Mouse (Mus musculus) gastrocnemius, postnatal 4 days (tissue): ENCODE measurements at regions not wholly inside any gene's neighbourhood (a gene's known extent, or its start where the extent isn't known, plus 50 kb on each side); places are given as distances from the start of the nearest gene placed in this dataset.

Source experiments
- DNase-seq, 2 experiments: peaks; one replicate each; pipeline ENCODE4 v3.0.0; 2021 to 2022; ENCODE audit warnings: low spot score in 2 of 2, mixed read lengths in 2 of 2

DNA sequence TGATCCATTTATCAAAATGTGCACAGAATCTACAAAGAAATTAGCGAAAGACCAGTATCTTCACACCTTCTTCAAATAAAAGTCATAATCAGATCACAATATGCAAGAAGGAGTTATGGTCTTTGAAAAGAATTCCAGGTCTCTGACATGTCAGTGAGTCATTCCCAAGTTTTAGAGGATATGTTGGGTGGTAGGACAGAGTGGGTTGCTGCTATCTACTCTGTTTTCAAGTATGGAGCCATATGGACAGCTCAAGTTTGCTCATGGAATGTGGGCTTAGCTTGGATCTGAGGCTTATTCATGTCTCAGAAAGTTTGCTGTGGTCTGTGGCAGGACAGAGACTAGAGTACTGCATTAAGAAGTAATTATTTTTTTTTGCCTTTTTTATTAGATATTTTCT, 657.0 kb downstream of the Inhba start:
- no peak for DNase-seq

DNA sequence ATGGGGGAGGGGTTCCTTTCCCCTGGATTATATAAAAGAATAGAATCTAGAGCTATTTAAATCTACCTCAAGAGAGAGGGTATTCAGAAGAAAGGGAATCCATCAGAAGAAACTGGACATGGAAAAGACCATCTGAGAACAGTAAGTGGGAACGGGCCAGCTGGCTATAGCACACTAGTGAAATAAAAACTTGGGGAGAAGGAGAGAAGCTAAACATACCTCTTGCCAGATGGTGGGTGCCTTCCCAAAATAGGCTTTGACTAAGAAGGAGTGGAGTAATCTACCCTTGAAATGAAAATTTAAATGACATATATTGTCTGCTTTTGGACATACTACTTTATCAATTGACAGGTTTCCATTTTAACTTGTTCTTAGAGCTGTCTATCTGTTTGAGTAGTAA, 657.6 kb downstream of the Inhba start:
- no peak for DNase-seq

DNA sequence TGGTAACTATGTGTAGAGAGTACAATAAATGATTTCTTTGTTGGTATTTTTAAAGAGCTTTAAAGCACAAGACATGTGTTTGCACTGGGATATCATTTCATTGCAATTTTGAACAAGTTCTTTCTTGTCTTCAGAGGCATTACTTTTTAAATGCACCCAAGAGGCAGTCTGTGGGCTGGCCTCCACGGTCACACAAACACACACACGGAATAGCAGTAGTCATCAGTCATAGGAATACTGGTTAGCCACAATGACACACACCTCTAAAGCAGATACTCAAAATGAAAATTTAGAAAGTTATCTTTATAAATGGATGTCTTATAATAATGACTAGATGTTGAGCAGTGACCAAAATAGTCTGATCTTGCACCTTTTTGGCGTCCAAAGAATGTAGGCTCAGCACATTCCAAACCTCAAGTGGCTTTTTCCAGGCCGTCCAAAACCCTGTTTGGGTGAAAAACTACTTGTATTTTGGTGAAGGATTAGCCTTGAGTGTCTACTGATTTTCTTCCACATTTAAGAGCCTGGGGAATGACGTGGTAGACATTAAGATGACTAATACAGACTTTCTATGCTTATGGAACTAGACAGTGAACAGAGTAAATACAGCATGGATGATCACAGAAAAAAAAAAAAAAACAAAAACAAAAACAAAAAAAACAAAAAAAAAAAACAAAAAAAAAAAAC, 658.5 kb downstream of the Inhba start:
- no peak for DNase-seq

DNA sequence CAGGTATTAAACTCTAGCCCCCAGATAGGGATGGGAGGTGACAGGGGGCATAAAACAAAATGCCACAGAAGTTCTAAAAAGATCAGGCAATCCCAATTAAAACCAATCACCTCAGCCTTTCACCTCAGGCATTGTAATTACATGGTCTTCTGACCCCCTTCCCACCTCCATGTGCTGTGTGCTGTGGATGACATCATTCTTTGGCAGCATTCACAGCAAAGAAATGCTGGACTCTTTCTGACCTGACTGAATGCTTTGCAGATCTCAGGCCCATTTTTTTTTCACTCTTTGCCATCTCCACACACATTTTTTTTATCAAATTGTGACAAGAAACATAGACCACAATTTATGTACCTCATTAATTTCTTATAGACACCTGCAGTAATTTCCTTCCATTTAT, 659.1 kb downstream of the Inhba start:
- no peak for DNase-seq

DNA sequence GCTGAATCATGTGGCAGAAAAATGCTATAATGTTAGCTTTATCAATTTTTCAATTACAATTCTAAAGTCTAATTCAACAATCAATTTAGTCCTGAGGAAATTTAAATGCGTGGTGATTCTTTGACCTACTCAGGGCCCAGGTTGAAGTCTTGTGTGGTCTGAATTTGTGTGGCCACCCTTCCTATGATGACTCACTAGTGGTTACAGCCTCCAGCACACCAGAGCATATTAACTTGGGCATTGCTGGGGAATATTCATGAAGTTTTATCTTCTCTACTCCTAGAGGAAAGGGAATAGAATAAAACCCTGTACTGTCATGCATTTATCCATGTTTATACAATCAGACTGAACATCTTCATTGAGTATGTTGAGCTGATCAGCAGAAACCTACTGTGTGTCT, 665.2 kb downstream of the Inhba start:
- DNase-seq: no peak

DNA sequence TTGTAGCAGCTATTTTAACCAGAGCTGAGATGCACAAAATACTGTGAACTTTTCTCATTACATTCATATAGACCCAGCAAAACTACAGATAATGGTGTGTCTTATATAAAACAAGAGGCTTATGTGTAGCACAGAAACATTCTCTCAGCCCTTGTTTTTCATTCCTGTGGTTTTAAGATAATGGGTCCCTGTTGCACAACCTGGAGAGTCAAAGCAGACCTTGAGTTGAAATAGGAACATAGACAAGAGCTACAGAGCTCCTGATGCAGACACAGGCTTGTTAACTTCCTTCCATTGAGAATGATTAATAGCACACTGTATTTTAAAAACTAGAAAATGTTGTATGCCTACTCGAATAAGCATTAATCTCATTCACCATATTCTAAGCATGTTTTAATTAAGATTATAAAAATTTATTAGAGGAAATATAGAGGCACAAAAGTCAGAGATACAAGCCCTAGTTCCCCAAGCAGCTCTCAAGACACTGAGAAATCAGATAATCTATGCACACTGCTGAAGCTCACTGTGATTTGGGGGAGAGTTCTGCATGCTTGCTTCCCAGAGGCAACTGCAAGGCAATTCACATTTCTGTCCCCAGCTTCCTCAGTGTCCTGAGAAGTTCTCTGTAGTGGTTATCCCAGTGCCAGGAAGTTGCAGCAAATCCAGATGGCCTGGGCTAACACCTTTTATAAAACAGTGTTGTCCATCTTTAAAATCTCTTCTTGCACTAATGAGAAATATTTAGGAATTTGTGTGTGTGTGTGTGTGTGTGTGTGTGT, 666.8 kb downstream of the Inhba start:
- DNase-seq: no peak

DNA sequence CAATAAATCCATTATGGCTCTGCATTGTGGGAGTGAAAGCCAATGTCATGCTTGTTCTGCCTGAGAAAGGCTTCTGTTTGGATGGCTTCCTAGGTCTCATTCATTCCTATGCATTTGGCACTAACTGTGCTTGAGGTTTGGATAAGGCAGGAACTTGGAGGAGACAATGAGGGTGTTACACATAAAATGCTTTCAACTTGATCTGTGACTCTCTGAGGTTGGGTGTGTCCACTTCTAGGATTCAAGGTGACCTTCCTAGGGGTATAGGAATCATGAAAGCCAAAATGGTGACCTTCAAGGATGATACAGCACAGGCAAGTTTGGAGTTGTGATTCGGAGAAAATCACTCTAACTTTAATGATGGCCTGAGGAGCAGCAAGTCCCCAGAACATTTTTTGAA, 682.5 kb downstream of the Inhba start:
- DNase-seq: no peak

DNA sequence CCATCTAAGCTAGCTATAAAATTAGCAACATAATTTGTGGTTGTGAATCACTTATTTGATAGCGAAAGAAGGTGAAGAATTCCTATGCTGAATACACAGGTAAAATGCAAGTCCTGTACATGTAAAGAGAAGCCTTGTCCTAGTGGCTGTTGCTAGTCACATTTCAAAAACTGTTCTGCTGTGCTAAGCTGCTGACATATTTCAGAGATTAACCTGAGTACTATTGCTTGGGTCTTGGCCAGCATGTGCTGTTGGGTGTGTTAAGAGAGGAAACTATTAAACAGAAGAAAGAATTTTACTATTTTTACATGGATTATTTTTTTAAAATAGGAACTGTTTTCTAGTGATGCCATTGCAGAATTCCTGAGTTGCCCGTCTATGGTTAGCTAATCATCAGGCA, 689.3 kb downstream of the Inhba start:
- DNase-seq: no peak

DNA sequence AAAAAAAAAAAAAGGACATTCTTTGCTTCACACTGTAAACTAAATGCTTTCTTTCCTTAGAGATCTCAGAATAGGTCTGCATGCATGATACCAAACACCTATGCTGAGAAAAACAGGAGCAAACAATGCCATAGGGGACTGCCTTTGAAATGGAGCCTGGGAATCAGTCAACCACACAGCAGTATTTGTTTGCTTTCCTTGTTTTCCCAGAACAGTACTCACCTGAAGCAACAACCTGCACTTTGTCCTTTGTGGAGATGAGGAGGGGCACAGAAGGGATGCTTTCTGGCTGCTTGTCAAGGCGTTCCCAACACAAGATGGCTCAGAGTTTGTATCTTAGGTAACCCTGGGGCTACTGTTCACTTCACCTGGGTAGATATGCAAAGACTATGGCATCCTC, 690.5 kb downstream of the Inhba start:
- DNase-seq: no peak

DNA sequence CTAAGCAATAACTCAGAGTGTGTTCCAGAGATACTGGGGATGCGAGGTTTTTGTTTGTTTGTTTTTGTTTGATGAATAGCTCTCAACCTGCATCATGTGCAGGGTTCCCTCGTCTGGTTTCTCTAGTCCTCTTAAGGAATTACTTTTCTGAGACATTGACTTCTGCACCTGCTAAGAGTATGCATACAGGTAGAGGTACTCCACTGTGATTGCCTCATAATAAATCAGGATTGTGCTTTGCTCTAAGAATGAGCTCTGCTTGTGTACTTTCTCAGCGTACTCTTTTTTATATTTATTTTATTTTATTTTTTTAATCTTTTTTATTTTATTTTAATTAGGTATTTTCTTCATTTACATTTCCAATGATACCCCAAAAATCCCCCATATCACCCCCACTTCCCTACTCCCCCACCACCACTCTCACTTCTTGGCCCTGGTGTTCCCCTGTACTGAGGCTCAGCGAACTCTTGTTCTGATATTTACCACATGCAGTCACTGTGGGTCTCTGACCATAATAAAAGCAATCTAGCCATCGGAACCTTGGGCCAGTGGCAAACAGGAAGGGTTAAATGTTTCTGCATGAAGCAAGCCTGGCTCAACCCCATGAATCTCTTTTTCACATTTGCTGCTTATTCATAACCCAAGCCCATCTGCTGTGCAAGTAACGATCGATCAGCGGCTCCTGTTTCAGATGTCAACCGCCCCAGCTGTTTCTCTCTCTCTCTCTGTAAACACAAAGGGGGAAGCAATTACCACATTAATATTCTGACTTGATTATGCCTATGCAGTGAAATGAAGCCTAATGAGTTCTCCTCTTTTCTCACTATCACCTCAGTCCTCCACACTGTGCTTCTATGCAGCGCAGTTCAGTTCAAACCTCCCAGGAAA, 693.8 kb downstream of the Inhba start:
- DNase-seq: no peak

DNA sequence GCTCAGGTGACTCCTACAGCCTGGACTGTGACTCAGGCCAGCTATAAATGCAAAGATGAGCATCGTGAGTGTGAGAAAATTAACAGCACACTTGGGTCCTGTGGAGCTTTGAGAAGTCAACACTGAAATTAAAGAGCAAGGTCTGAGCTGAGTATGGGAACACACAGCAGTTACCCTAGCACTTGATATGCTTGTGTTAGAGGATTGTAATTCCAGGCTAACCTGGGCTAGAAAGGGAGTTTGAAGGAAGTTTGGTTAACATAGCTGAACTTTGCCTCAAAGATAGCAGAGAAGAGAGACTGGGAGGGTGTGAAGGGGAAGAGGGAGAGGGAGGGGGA, 694.4 kb downstream of the Inhba start:
- no peak for DNase-seq

DNA sequence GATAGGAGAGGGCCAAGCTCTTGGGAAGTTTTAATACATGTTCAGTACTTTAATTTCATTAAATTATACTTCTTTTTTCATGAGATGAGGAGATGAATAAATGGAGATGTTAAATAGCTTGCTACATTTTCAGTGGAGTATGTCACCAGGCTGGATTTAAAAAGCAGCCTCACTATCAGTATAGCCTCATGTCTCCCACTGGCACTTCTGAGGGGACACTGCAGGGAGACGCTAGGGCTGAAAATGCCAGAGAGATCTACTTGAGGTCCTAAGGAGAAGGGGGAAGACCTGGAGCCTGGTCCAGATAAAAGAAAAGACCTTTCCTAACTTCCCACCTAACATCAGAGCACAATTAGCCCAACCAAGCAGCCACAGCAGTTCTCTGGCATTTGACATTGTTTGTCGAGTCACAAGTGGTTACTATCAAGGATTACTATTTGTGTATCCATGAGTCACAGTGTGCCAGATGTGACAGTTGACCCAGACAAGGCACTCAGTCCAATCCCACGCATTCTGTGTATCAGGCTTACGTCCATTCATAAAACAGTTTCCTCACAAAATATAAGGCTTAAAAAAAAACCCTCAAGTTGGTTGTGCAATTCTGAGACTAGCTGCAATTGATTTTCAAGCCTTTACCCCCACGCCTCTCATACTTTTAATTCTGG, 703.8 kb downstream of the Inhba start:
- DNase-seq: no peak

DNA sequence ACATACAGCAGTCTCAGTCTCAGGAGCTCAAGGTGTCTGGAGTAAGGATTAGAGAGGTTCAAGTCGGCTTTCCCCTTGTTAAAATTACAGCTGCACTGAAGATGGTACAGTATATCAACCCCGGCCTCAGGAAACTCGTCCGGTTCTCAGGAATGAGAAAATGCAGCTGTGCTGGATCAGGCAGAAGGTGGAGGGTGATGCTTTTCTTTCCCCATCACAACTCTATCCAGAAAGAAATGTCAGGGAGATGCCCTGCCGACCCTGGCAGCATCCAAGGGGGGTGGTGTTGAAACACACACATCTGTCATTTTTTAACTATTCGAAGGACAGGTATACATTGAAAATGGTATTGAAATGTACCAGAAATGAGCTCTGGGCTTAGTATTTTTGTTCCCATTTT, 704.7 kb downstream of the Inhba start:
- DNase-seq: no peak

DNA sequence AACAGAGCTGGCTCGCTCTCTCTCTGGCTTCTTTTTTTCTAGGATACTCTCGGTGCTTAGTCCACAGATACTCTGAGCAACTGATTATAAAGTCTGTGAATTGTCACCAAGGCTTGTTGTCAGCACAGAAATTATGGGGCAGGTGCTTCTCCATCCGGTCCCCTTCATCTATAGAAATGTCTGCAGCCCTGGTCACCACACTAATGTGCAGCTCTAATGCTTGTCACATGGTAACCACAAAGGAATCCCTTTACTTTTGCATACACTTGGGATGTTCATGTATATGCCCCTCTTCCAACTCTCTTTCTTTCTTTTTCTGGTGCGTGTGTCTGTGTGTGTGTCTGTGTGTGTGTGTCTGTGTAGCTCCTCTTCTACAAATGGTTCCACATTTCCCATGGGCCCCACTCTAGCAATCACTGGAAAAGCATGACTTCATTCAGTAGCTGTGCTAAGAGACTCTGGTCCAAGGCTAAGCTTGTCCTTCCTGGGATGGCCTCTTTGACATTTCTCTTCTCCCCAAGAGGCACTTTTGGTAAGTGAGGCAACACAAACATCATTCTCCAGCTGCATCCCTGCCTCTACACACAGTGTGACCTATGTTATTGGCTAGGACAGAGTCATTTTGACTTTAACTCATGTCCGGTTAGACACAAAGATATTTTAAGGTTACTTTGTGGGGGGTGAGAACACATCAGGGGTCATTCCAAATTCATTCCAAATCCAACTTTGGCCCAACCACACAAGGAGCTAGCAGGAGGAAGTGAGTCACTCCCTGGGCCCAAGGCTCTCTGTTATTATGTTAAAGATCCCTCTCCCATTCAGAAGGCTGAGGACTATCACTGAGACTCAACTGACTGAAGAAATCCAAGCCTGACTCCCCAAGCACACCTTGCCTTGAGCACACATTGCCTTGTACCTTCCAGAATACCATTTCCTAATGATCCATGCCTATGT, 705.4 kb downstream of the Inhba start:
- DNase-seq: no peak

DNA sequence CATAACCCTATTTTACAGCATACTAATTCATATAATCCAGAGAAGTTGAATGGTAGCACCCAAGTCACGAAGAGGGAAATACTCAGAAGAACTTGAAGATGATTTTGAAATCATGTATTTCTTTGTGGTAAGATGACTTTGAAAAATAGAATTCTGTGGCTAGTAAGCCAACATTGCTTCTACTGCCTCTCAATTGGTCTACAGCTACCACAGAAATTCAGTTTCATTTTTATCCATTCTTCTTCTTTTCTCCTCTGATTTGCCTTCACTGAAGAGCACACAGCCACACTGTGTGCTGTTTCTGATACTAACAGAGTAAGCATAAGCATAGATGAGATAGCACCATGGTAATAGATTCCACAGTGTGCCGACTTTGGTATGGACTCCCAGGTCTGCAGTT, 708.4 kb downstream of the Inhba start:
- DNase-seq: no peak

DNA sequence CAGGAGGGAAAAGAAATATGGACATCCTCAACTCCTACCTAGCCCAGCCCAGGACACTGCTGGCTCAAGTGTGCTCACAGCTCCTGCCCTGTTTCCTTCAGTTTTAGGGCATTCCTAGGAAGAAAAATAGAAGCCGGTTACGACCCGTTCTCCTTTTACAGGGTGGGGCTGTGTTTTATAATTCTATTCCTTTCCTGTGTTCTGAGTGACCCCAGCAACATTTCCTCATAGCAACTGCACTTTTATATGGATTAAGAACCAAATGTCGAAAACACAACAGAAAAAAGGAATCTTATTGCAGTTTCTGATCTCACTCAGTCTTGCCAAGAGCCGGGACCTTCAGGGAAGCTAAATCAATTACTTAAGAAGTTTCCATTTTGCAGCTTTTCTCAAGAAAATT, 713.7 kb downstream of the Inhba start:
- DNase-seq: no peak

DNA sequence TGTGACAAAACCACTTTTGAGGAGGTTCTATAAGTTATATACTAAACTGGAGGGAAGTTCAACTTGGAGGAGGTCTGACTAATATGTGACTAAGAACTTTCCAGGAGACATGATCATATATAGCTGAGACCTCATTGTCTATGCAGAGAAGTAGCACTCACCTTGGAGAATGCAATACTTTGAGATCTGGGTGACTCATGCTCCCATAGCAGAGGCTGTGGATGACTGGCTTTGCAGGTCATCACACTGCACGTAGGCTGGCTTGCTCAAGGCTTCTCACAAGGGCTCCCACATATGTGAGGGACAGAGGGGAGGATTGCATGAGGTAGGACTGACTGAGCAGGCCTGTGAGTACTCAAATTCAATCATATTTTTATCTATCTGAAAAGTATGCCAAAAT, 726.7 kb downstream of the Inhba start:
- DNase-seq: no peak

DNA sequence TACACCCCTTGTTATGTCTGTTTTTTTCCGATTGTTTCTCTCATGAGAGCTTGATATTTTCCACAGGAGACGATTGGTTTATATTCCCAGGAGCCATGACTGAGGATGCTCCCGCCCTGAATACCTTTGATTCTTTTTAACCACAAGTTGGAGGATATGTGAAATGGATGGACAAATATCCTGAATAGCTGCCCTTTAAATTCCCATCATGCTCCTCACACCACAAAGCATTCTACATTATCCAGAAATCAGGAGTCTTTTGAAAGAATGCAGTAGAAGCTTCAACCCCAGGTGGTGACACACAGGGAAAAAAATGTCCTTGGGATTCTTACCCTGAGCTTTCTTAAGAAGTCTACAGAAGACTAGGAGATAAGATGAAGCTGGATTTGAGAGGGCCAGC, 727.9 kb downstream of the Inhba start:
- no peak for DNase-seq

DNA sequence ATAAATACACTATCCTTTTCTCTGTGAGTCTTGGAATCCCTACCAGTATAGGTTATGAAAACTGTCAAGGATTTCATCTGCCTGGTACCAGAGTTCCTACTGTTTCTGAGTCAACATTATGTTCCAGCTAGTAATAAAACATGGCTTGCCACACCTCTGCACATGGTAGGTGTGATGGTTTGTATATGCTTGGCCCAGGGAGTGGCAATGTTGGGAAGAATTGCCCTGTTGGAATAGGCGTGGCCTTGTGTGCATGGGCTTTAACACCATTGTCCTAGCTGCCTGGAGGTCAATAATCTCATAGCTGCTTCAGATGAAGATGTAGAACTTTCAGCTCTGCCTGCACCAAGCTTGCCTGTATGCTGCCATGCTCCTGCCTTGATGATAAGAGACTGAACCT, 732.6 kb downstream of the Inhba start:
- DNase-seq: no peak

DNA sequence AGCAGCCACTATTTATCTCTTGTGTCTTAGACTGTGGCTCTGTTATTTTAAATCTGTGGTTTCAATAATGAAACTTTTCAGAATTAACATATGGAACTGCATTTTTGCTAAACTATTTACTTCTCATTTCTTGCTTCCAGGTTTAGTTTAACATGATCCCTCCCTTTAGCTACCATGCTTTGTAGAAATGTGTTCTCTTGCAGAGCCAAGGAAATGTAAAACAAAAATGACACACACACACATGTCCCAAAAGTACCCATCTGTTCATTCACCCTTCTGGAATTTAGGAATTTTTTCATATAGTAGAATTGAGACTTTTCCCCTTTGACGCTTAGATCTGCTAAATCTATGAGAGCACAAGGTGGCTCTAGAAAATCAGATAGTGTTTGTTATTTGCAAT, 734.0 kb downstream of the Inhba start:
- no peak for DNase-seq

DNA sequence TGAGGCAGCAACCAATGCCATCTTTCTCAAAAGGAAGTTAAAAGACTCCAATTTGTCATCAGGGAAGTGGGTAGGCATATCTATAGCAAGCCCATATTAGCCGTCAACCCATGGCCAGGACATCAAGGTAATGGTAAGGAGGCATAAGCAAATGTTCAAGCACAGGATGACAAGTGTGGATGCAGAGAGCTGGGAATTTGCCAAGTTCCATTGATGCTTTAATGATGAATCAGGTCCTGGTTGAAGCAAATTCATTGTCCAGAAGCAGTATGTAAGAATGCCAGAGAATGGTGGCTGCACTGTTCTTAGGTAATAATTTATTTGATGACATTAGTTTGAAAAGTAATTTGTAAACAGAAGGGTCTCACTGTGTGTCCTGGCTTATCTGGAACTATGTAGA, 734.8 kb downstream of the Inhba start:
- DNase-seq: no peak
